Mouse (Mus musculus): ENCODE results near the gene Nxn. TPM values are rescaled to one million over a fixed set of nuclear protein-coding genes. Genes with fewer than 3 reads are reported as not detected.

The Nxn gene
- polyA plus RNA-seq, 1 experiment: 24.7 TPM

DNA sequence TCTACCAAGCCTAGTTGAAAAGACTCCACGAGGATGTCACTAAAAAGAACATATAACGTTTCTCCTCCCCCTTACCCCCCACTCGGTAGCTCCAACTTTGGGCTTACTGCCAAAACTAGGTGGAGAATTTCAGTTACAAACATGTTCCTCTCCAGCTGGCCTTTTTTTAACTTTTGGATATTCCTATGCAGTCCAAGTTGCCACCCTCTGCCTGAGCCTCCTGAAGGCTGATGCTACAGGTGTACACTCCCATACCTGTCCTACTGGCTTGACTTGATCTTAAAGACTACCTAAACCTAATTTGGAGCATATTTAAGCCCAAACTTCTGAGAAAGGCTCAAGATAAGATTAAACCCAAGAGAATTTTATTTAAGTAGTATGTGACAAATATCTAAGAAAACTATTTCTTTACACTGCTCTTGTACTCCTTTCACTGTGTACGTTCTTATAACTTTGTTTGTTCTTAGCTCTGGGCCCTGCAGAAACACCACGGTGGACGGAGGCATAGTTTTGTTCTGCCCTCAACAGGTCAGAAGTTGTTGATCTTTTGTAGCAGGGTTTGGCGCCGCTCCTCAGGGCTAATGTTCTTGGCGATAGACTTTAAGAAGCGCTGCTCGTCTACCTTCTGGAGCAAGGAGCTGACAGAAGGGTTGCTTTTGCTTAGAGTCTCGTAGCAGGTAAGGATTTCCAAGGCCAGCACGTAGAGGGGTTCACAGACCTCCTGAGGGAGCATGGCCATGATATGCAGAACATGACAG is 188.5 kb downstream of the Nxn start:
- no peak overlapping the region for H3K27ac ChIP-seq (ENCODE audit: control insufficient read depth, insufficient read depth, low read length)

More for the DNA sequence above, 188.5 kb downstream of the Nxn start:
- Histone ChIP-seq H3K4me3 (ENCODE audit: control insufficient read depth, insufficient read depth, low read length) (no peak overlapping the region), H3K4me1 (replicated peaks; ENCODE audit: control insufficient read depth, insufficient read depth, low read length) (no peaks in the 10 kb centered on the region; the same call in 1 of the 2 replicates), H3K36me3 (ENCODE audit: control insufficient read depth, insufficient read depth, low read length) (peaks cover 14% of the 10 kb centered on the region), H3K27me3 (ENCODE audit: control insufficient read depth, insufficient read depth, low read length) (no peaks in the 10 kb centered on the region)
- no peak for DNase-seq
- 88% methylated on average over 13 of the region's 13 CpGs for WGBS
- no peak for TF ChIP-seq POLR2A (IDR thresholded peaks at IDR 0.05; ENCODE audit: control insufficient read depth, extremely low read depth, insufficient read depth, low read length, poor library complexity)
- TF ChIP-seq CTCF (IDR thresholded peaks at IDR 0.05; ENCODE audit: borderline replicate concordance, control insufficient read depth, extremely low read depth, insufficient read depth, low read length, poor library complexity): no peak

Other genes with a start within 250 kb of the Nxn start
- 30.6 and 33.7 TPM in 2 replicates for gene Vps53, start 219.5 kb downstream of the Nxn start, polyA plus RNA-seq (2012; rRNA removed)
- 17.4 and 19.4 TPM in 2 replicates for gene Fam57a, start 219.5 kb downstream of the Nxn start, polyA plus RNA-seq (2012; rRNA removed)
- gene Dbil5, start 181.5 kb downstream of the Nxn start, polyA plus RNA-seq (2012; rRNA removed): 0.37 and 1.4 TPM in 2 replicates
- 12.6 and 16.4 TPM in 2 replicates for gene Gemin4, start 181.5 kb downstream of the Nxn start, polyA plus RNA-seq (2012; rRNA removed)
- gene Mrm3, start 155.4 kb downstream of the Nxn start, polyA plus RNA-seq (2012; rRNA removed): 7.6 and 8.4 TPM in 2 replicates
- gene Glod4, start 155.4 kb downstream of the Nxn start, polyA plus RNA-seq (2012; rRNA removed): 6.4 and 6.6 TPM in 2 replicates
- 18.0 and 20.4 TPM in 2 replicates for gene Timm22, start 7.8 kb upstream of the Nxn start, polyA plus RNA-seq (2012; rRNA removed)
- gene Abr, start 223.2 kb upstream of the Nxn start, polyA plus RNA-seq (2012; rRNA removed): 75.0 and 79.8 TPM in 2 replicates

All from thymus, adult 2 months (tissue).